Comparison of ENCODE assay signal across 9 mouse cellular contexts in the genomic region with DNA sequence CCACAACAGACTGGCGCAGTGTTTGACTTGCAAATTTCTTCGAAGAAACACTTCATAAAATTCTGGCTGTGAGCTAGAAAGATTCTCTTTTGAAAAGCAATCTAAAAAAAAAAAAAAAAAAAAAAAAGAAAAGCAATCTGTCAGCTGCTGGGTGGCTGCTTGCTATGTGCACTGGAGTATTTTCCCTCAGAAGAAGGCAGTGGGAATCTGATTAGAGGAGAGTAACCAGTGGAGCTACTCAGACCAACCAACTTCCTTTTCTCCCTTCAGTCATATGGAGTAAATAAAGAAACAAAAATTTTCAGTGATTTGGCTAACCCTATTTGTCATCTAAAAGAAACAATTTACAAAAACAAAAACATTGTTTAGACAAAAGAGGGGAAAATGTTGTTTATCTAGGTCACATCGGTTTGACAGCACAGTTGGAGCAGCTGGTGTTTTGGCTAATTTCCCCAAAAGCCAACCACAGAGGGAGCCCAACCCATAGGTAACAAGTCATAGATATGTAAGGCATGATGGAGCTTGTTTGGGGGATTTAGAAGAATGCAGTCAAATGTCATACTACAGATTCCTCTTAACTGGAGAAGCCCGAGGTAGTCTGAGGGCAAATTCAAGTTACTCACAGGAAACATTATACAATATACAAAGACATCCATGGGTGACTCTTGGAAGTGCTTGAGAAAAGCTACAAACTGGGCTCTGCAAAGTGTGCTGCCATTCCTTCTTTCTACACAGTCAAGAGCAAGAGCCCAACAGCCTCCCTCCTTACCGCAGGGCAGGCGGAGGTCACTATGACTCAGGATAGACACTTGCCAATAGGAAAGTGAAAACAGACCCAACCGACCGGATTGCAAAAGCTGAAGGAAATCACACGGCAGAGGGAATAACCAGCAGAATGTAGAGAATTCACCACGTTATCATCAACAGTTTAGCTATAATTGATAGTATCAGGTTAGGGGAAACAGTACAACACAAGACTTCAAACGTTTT.
DNase-seq lines count a peak whose midpoint lies in the region; ATAC-seq and TF ChIP-seq lines count a peak whose summit lies in the region.
"Had no signal": no experiment of that assay in that cellular context is flagged by ENCODE, and none has a peak within 500 bp of the region (broad histone marks: within the 10 kb centered on the region; RNA-seq: fewer than 3 reads in every experiment).

No protein-coding gene starts in this region.

- H3K36me3 ChIP-seq in heart, adult 2 months (ENCODE audit: control insufficient read depth, insufficient read depth, low read length), result no peaks in the 10 kb centered on the region
- no peaks in the 10 kb centered on the region for H3K36me3 ChIP-seq in heart, embryonic 10.5 days
- no peaks in the 10 kb centered on the region for H3K36me3 ChIP-seq in midbrain, embryonic 15.5 days (replicated peaks)
- no peaks in the 10 kb centered on the region for H3K36me3 ChIP-seq in midbrain, embryonic 10.5 days
- H3K36me3 ChIP-seq: midbrain, embryonic 12.5 days had no signal

- no peak overlapping the region for H3K9ac ChIP-seq in heart, adult 2 months (ENCODE audit: low read depth, low read length)
- H3K9ac ChIP-seq in midbrain, embryonic 15.5 days, result no peak overlapping the region
- H3K9ac ChIP-seq: midbrain, embryonic 12.5 days had no signal

- H3K27ac ChIP-seq in heart, adult 2 months, result peak overlapping the region; percentile 56
- H3K27ac ChIP-seq in heart, embryonic 10.5 days, result no peak overlapping the region
- peak overlapping the region; percentile 41 for H3K27ac ChIP-seq in gastrocnemius, adult 2 months
- no peak overlapping the region for H3K27ac ChIP-seq in midbrain, embryonic 15.5 days
- H3K27ac ChIP-seq in midbrain, embryonic 10.5 days (replicated peaks), result no peak overlapping the region
- H3K27ac ChIP-seq: midbrain, embryonic 12.5 days had no signal

- no peaks in the 10 kb centered on the region for H3K79me2 ChIP-seq in heart, adult 2 months (replicated peaks; ENCODE audit: control insufficient read depth, insufficient read depth, low read length)

- DNase-seq in heart, adult 2 months, result peak; percentile 36 to 47
- no peak for DNase-seq in heart, embryonic 10.5 days (ENCODE audit: low spot score)
- peak; percentile 91 for DNase-seq in adipocyte (ENCODE audit: low spot score)
- peak; percentile 46 for DNase-seq in gastrocnemius, adult 2 months
- peak; percentile 44 for DNase-seq in lung, postnatal 14 days
- DNase-seq in midbrain, embryonic 10.5 days (ENCODE audit: low spot score), result no peak
- no peak for DNase-seq in spleen, postnatal 4 days (ENCODE audit: low spot score in 2 of 2)

- no peaks in the 10 kb centered on the region for H3K9me3 ChIP-seq in heart, embryonic 10.5 days
- no peaks in the 10 kb centered on the region for H3K9me3 ChIP-seq in midbrain, embryonic 15.5 days
- H3K9me3 ChIP-seq in midbrain, embryonic 10.5 days (replicated peaks), result no peaks in the 10 kb centered on the region
- H3K9me3 ChIP-seq: midbrain, embryonic 12.5 days had no signal

- H3K4me1 ChIP-seq in heart, adult 2 months (ENCODE audit: control insufficient read depth, insufficient read depth, low read length), result no peaks in the 10 kb centered on the region
- no peaks in the 10 kb centered on the region for H3K4me1 ChIP-seq in heart, embryonic 10.5 days
- no peaks in the 10 kb centered on the region for H3K4me1 ChIP-seq in midbrain, embryonic 15.5 days
- no peaks in the 10 kb centered on the region for H3K4me1 ChIP-seq in midbrain, embryonic 10.5 days
- H3K4me1 ChIP-seq: midbrain, embryonic 12.5 days had no signal

- intact Hi-C loops in heart, adult 2 months (cut with DNase I), result no loop called here
- intact Hi-C loops in gastrocnemius, adult 2 months (cut with DNase I), result no loop called here

- no peak for TF ChIP-seq CTCF in heart, adult 2 months (IDR thresholded peaks at IDR 0.05)
- TF ChIP-seq CTCF in gastrocnemius, adult 2 months (IDR thresholded peaks at IDR 0.05), result no peak

- 0 out of 2 replicates have a peak, but pooled peaks have one; percentile 27 for TF ChIP-seq EP300 in heart, adult 2 months (IDR thresholded peaks at IDR 0.05; ENCODE audit: insufficient read depth, low read depth, low read length)

- H3K4me3 ChIP-seq in heart, adult 2 months, result no peak overlapping the region
- H3K4me3 ChIP-seq in heart, embryonic 10.5 days, result no peak overlapping the region
- no peak overlapping the region for H3K4me3 ChIP-seq in gastrocnemius, adult 2 months
- no peak overlapping the region for H3K4me3 ChIP-seq in midbrain, embryonic 15.5 days
- no peak overlapping the region for H3K4me3 ChIP-seq in midbrain, embryonic 10.5 days
- H3K4me3 ChIP-seq: midbrain, embryonic 12.5 days had no signal

- no peak for ATAC-seq in midbrain, embryonic 15.5 days (replicated peaks)

- no peak for TF ChIP-seq POLR2A in heart, adult 2 months (IDR thresholded peaks at IDR 0.05; ENCODE audit: insufficient read depth, low read depth, low read length)

- H3K4me2 ChIP-seq in midbrain, embryonic 15.5 days, result no peak overlapping the region
- H3K4me2 ChIP-seq: midbrain, embryonic 12.5 days had no signal

- 54% methylated on average over 11 of the region's 11 CpGs for WGBS in heart, adult 2 months
- 73% methylated on average over 11 of the region's 11 CpGs for WGBS in heart, embryonic 10.5 days
- 86% methylated on average over 11 of the region's 11 CpGs for WGBS in midbrain, embryonic 15.5 days
- 79% methylated on average over 11 of the region's 11 CpGs for WGBS in midbrain, embryonic 10.5 days

- no peaks in the 10 kb centered on the region for H3K27me3 ChIP-seq in heart, adult 2 months (ENCODE audit: control insufficient read depth, insufficient read depth, low read length)
- H3K27me3 ChIP-seq in heart, embryonic 10.5 days (ENCODE audit: insufficient read depth, poor library complexity, severe bottlenecking), result no peaks in the 10 kb centered on the region
- H3K27me3 ChIP-seq in midbrain, embryonic 15.5 days (replicated peaks), result no peaks in the 10 kb centered on the region
- no peaks in the 10 kb centered on the region for H3K27me3 ChIP-seq in midbrain, embryonic 10.5 days (ENCODE audit: low read depth, poor library complexity, severe bottlenecking)
- H3K27me3 ChIP-seq: midbrain, embryonic 12.5 days had no signal

Comparison
In these comparisons a context has a peak if more than half of its experiments do, and no peak if none do; other contexts are left out.
1. DNase-seq: peak in heart, adult 2 months (2 of 2), adipocyte (single experiment), gastrocnemius, adult 2 months (single experiment) and lung, postnatal 14 days (single experiment); none in heart, embryonic 10.5 days (single experiment), midbrain, embryonic 10.5 days (single experiment) and spleen, postnatal 4 days (0 of 2).
2. H3K27ac ChIP-seq: peak in heart, adult 2 months (single experiment) and gastrocnemius, adult 2 months (single experiment); none in heart, embryonic 10.5 days (single experiment), midbrain, embryonic 15.5 days (single experiment) and midbrain, embryonic 10.5 days (single experiment).